Mouse (Mus musculus): ENCODE results near the gene Slain1.

DNA sequence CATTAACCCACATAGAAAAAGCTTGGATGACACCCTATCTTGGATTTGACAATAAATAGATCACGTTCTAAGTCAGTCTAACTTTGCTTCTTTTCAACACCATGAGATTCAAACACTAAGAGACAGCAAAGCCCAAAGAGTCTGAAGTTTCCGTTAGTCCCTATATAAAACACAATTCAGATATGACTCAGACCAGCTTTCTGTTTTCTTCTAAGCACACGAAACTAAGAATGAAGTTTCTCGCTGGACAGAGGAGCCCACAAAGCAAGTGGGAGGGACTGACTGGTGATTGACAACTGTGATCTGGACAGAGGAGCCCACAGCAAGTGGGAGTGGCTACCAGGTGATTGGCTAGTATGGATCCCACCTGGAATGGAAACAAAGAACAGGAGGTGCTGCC lies 30.3 kb upstream of the Slain1 start:
- no peak for TF ChIP-seq POLR2A (IDR thresholded peaks at IDR 0.05; ENCODE audit: borderline replicate concordance, extremely low read depth, low read depth, low read length)
- TF ChIP-seq CTCF (IDR thresholded peaks at IDR 0.05; ENCODE audit: insufficient read depth, low read length): no peak

Measured in lung, adult 2 months (tissue).